Mouse (Mus musculus): ENCODE measurements around the gene Shisa5. TPM values are rescaled to one million over a fixed set of nuclear protein-coding genes. Genes with fewer than 3 reads are reported as not detected.

The Shisa5 gene
- total RNA-seq (2014; fragmentation: Nextera tagmentation), result 17.1 and 24.2 TPM in 2 replicates
- total RNA-seq (2017), result 50.0 and 50.6 TPM in 2 replicates
- 207 and 259 TPM in 2 replicates for polyA plus RNA-seq (2012)

DNA sequence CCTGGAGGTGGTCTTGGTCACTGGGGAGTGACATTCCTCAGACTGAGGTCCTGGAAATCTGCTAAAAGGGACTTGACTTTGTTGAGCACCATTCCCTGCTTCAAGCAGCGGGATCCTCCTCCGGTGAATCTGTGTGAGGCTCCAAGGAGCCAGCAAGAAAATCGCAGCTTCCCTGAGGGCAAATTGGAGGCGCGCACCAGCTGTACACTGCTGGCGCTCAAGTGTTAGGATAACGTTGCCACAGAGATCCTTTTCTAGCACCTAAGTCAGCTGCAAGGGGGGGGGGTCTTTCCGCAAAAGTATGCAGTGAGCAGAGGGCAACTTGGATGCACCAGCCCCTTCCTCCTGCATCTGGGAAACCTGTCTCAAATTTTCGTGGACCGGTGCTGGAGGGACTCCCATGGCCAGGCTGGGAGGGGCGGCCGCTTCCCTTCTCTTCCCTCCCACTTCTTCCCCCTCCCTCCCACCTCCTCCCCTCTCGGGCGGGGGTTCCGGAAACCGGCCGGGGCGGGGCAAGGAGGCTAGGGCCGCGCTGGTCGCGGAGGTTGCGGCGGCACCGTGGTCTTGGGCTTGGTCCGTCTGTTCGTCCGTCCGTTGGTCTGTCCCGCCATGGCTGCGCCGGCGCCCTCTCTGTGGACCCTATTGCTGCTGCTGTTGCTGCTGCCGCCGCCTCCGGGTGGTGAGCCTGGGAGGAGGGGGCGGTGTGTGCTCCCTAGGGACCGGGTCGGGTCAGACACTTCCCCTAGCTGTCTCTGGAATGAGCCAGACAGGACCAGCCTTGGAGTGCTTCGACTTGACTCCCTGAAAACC is at the start of gene Shisa5:
Shisa5 (plus strand) TSS at position 480 of the 810 bp plus-strand sequence.
- peak; percentile 74 for DNase-seq (ENCODE audit: low spot score)

GRCm38 (mm10) chr9:108989802-108990461 is 48.4 kb upstream of the Shisa5 start:
- H3K4me3 ChIP-seq (ENCODE audit: low read depth, low read length), result no peak overlapping the region
- no peak for TF ChIP-seq POLR2AphosphoS5 (IDR thresholded peaks at IDR 0.05; ENCODE audit: insufficient replicate concordance, low read depth, low read length)
- TF ChIP-seq CTCF (IDR thresholded peaks at IDR 0.05; ENCODE audit: low read depth, low read length), result no peak
- no peak for TF ChIP-seq GATA2 (IDR thresholded peaks at IDR 0.05; ENCODE audit: borderline replicate concordance, low read depth, low read length)
- TF ChIP-seq GATA1 (IDR thresholded peaks at IDR 0.05; ENCODE audit: borderline replicate concordance, low read length), result no peak
- no peak for TF ChIP-seq TAL1 (conservative IDR thresholded peaks at IDR 0.05; ENCODE audit: low read depth, low read length)
- no peak for ATAC-seq (ENCODE audit: extremely low read depth, insufficient number of reproducible peaks, low FRiP score, poor library complexity, severe bottlenecking)
- peaks cover 4% of the 10 kb centered on the region for H3K27me3 ChIP-seq (ENCODE audit: insufficient read depth, low read length)
- peaks cover 2% of the 10 kb centered on the region for H3K36me3 ChIP-seq (replicated peaks)
- peaks cover 77% of the 10 kb centered on the region for H3K4me1 ChIP-seq (ENCODE audit: insufficient read depth, low read depth, low read length)
- DNase-seq (ENCODE audit: low spot score), result no peak
- no peaks in the 10 kb centered on the region for H3K9me3 ChIP-seq (replicated peaks)

More for the DNA sequence above, at the start of gene Shisa5:
- Histone ChIP-seq H3K4me1 (ENCODE audit: insufficient read depth, low read depth, low read length) (peaks cover 33% of the 10 kb centered on the region), H3K9me3 (replicated peaks) (no peaks in the 10 kb centered on the region), H3K27me3 (ENCODE audit: insufficient read depth, low read length) (peaks cover 7% of the 10 kb centered on the region; the same call in 1 of the 2 replicates), H3K36me3 (replicated peaks) (peaks cover 12% of the 10 kb centered on the region), H3K4me3 (ENCODE audit: low read depth, low read length) (peak within 1 kb of the TSS; percentile 89)
- no peak for TF ChIP-seq GATA1 (IDR thresholded peaks at IDR 0.05; ENCODE audit: borderline replicate concordance, low read length)
- TF ChIP-seq GATA2 (IDR thresholded peaks at IDR 0.05; ENCODE audit: borderline replicate concordance, low read depth, low read length), result no peak
- TF ChIP-seq POLR2AphosphoS5 (IDR thresholded peaks at IDR 0.05; ENCODE audit: insufficient replicate concordance, low read depth, low read length), result no peak
- no peak for TF ChIP-seq TAL1 (conservative IDR thresholded peaks at IDR 0.05; ENCODE audit: low read depth, low read length)
- no peak for TF ChIP-seq CTCF (IDR thresholded peaks at IDR 0.05; ENCODE audit: low read depth, low read length)
- peak; percentile 78 for ATAC-seq (ENCODE audit: extremely low read depth, insufficient number of reproducible peaks, low FRiP score, poor library complexity, severe bottlenecking)

DNA sequence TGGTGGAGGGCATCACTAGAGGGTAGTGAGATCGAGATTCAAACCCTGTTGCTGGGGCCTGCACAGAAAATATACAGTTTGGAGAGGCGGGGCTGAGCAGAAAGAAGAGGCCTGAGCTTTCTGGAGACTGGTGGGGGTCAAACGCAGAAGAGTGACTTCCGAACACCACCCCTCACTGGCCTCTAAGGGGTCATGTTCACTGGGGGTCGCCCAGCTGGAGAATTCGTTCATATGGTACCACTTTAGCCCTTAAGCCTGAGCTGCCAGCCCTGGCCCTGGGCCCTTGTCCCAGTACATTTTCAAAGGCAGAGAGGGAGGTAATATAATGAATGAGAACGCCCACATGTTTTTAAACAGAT is 47.9 kb upstream of the Shisa5 start:
- DNase-seq (ENCODE audit: low spot score), result no peak
- Histone ChIP-seq H3K36me3 (replicated peaks) (peaks cover 2% of the 10 kb centered on the region), H3K27me3 (ENCODE audit: insufficient read depth, low read length) (no peaks in the 10 kb centered on the region; the same call in 1 of the 2 replicates), H3K9me3 (replicated peaks) (no peaks in the 10 kb centered on the region), H3K4me3 (ENCODE audit: low read depth, low read length) (no peak overlapping the region), H3K4me1 (ENCODE audit: insufficient read depth, low read depth, low read length) (peaks cover 77% of the 10 kb centered on the region)
- ATAC-seq (ENCODE audit: extremely low read depth, insufficient number of reproducible peaks, low FRiP score, poor library complexity, severe bottlenecking), result no peak
- TF ChIP-seq POLR2AphosphoS5 (IDR thresholded peaks at IDR 0.05; ENCODE audit: insufficient replicate concordance, low read depth, low read length), result no peak
- no peak for TF ChIP-seq GATA1 (IDR thresholded peaks at IDR 0.05; ENCODE audit: borderline replicate concordance, low read length)
- no peak for TF ChIP-seq CTCF (IDR thresholded peaks at IDR 0.05; ENCODE audit: low read depth, low read length)
- TF ChIP-seq TAL1 (conservative IDR thresholded peaks at IDR 0.05; ENCODE audit: low read depth, low read length), result no peak
- TF ChIP-seq GATA2 (IDR thresholded peaks at IDR 0.05; ENCODE audit: borderline replicate concordance, low read depth, low read length), result no peak

DNA sequence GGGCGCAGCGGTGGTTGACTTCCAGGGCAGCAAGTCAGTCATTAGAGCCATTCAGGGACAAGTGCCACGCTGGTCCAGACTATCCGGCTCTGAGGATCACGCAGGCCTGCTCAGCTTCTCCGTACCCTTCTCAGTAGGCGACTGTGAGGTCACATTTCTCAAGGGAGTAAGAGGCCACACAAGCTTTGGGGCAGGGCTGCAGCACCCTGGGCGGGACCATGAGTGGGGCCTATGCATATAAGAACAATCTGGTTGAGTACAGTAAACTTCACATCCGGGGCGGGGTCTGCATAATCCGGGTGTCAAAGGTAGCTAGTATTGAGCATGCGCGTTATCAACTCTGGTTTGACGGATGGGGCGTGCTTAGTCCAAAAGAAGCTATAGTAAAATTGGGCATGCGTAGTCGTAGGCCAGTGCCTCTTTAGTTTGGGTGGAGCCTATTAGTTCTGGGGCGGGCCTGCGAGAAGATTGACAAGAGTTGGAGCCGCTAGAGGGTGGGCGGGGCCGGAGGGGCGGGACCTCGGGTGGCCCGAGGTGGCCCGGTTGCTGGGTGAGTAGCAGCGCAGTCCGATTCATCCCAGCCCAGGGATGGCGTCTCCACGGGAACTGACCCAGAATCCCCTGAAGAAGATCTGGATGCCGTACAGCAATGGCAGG is 46.8 kb upstream of the Shisa5 start, which contains the start of gene Pfkfb4:
Pfkfb4 (plus strand) TSS at position 351 of the 657 bp plus-strand sequence.
- Histone ChIP-seq H3K4me1 (ENCODE audit: insufficient read depth, low read depth, low read length) (peaks cover 83% of the 10 kb centered on the region), H3K9me3 (replicated peaks) (no peaks in the 10 kb centered on the region), H3K27me3 (ENCODE audit: insufficient read depth, low read length) (no peaks in the 10 kb centered on the region; the same call in 1 of the 2 replicates), H3K36me3 (replicated peaks) (peaks cover 5% of the 10 kb centered on the region), H3K4me3 (ENCODE audit: low read depth, low read length) (peak within 1 kb of the TSS; percentile 76)
- ATAC-seq (ENCODE audit: extremely low read depth, insufficient number of reproducible peaks, low FRiP score, poor library complexity, severe bottlenecking) (peak; percentile 93), DNase-seq (ENCODE audit: low spot score) (peak; percentile 93)
- TF ChIP-seq POLR2AphosphoS5 (IDR thresholded peaks at IDR 0.05; ENCODE audit: insufficient replicate concordance, low read depth, low read length) (0 out of 2 replicates have a peak, but pooled peaks have one; percentile 54), GATA2 (IDR thresholded peaks at IDR 0.05; ENCODE audit: borderline replicate concordance, low read depth, low read length) (no peak)

GRCm38 (mm10) chr9:108992085-108992469 is 46.3 kb upstream of the Shisa5 start:
- Histone ChIP-seq H3K9me3 (replicated peaks) (no peaks in the 10 kb centered on the region), H3K36me3 (replicated peaks) (peaks cover 8% of the 10 kb centered on the region), H3K4me1 (ENCODE audit: insufficient read depth, low read depth, low read length) (peaks cover 87% of the 10 kb centered on the region), H3K27me3 (ENCODE audit: insufficient read depth, low read length) (no peaks in the 10 kb centered on the region; the same call in 1 of the 2 replicates), H3K4me3 (ENCODE audit: low read depth, low read length) (peak overlapping the region; percentile 76)
- TF ChIP-seq GATA2 (IDR thresholded peaks at IDR 0.05; ENCODE audit: borderline replicate concordance, low read depth, low read length), result no peak
- no peak for TF ChIP-seq TAL1 (conservative IDR thresholded peaks at IDR 0.05; ENCODE audit: low read depth, low read length)
- no peak for TF ChIP-seq GATA1 (IDR thresholded peaks at IDR 0.05; ENCODE audit: borderline replicate concordance, low read length)
- TF ChIP-seq CTCF (IDR thresholded peaks at IDR 0.05; ENCODE audit: low read depth, low read length), result no peak
- no peak for TF ChIP-seq POLR2AphosphoS5 (IDR thresholded peaks at IDR 0.05; ENCODE audit: insufficient replicate concordance, low read depth, low read length)
- ATAC-seq (ENCODE audit: extremely low read depth, insufficient number of reproducible peaks, low FRiP score, poor library complexity, severe bottlenecking) (no peak), DNase-seq (ENCODE audit: low spot score) (no peak)

All from G1E (cell line).